ENCODE assay signal across 9 mouse cellular contexts in the genomic region with DNA sequence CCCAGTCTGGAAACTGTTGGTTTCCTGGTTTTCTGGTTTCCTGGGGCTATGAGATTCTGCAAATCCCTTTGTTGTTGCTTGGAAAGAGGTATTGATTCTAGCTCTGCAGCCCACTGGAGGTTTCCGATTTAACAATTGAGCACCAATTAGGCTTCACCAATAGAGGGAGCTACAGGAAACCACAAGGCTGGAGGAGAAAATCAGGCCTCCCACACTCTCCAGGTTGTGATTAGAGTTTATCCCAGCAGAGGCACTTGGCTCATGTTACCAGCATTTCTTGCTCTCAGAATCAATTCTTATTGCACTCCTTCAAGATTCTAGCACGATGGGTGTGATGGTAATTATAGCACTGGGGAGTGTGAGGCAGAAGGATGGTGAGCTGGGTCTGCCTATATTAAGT. TPM values are rescaled to one million over a fixed set of nuclear protein-coding genes. Genes with fewer than 3 reads are reported as not detected.
DNase-seq lines count a peak whose midpoint lies in the region; ATAC-seq and TF ChIP-seq lines count a peak whose summit lies in the region.
"Had no signal": no experiment of that assay in that cellular context is flagged by ENCODE, and none has a peak within 500 bp of the region (broad histone marks: within the 10 kb centered on the region; RNA-seq: fewer than 3 reads in every experiment).

No protein-coding gene starts in this region.

- H3K27ac ChIP-seq in liver, embryonic 14.5 days = no peak overlapping the region
- no peak overlapping the region for H3K27ac ChIP-seq in liver, embryonic 12.5 days
- H3K27ac ChIP-seq: embryonic facial prominence, embryonic 15.5 days had no signal

- no peaks in the 10 kb centered on the region for H3K9me3 ChIP-seq in liver, embryonic 14.5 days (ENCODE audit: control insufficient read depth, low read length)
- no peaks in the 10 kb centered on the region for H3K9me3 ChIP-seq in liver, embryonic 12.5 days (replicated peaks)
- H3K9me3 ChIP-seq: embryonic facial prominence, embryonic 15.5 days had no signal

- 26% methylated on average over 2 of the region's 2 CpGs for WGBS in liver, embryonic 14.5 days (ENCODE audit: insufficient replicate concordance)
- WGBS in liver, embryonic 12.5 days (ENCODE audit: insufficient replicate concordance) = 26% methylated on average over 2 of the region's 2 CpGs

- peak; percentile 23 for DNase-seq in cerebellum, adult 9-10 months
- no peak for DNase-seq in cerebellum, adult 9-11 months
- DNase-seq in liver, embryonic 14.5 days (ENCODE audit: low read depth in 3 of 3, low spot score in 3 of 3) = no peak
- DNase-seq in brain, adult 2 months (ENCODE audit: low read depth, low spot score) = peak; percentile 87
- DNase-seq in lung, postnatal 36 days = peak; percentile 46
- DNase-seq in adrenal gland, adult 2 months = no peak
- DNase-seq in spleen, adult 12 weeks (ENCODE audit: low spot score) = no peak

- no peaks in the 10 kb centered on the region for H3K36me3 ChIP-seq in liver, embryonic 14.5 days (replicated peaks; ENCODE audit: control insufficient read depth, insufficient read depth, low read depth)
- H3K36me3 ChIP-seq in liver, embryonic 12.5 days = no peaks in the 10 kb centered on the region
- H3K36me3 ChIP-seq: embryonic facial prominence, embryonic 15.5 days had no signal

- peak; percentile 46 for TF ChIP-seq CTCF in liver, embryonic 14.5 days (IDR thresholded peaks at IDR 0.05; ENCODE audit: low read depth)

- H3K9ac ChIP-seq in liver, embryonic 14.5 days (replicated peaks) = no peak overlapping the region
- no peak overlapping the region for H3K9ac ChIP-seq in liver, embryonic 12.5 days
- H3K9ac ChIP-seq: embryonic facial prominence, embryonic 15.5 days had no signal

- ATAC-seq in liver, embryonic 14.5 days (ENCODE audit: insufficient read depth) = no peak
- ATAC-seq in liver, embryonic 12.5 days = no peak

- no peaks in the 10 kb centered on the region for H3K4me1 ChIP-seq in liver, embryonic 14.5 days (replicated peaks; ENCODE audit: control insufficient read depth in 2 of 2, insufficient read depth in 2 of 2, low read length in 1 of 2)
- H3K4me1 ChIP-seq in liver, embryonic 12.5 days = no peaks in the 10 kb centered on the region
- H3K4me1 ChIP-seq: embryonic facial prominence, embryonic 15.5 days had no signal

- TF ChIP-seq EP300 in liver, embryonic 14.5 days (IDR thresholded peaks at IDR 0.05; ENCODE audit: low read depth) = no peak

- no peak overlapping the region for H3K4me3 ChIP-seq in liver, embryonic 14.5 days (ENCODE audit: insufficient read depth in 1 of 2, low read depth in 2 of 2, low read length in 2 of 2)
- no peak overlapping the region for H3K4me3 ChIP-seq in liver, embryonic 12.5 days
- H3K4me3 ChIP-seq: embryonic facial prominence, embryonic 15.5 days had no signal

- no peak overlapping the region for H3K4me2 ChIP-seq in liver, embryonic 14.5 days (ENCODE audit: low read depth)
- H3K4me2 ChIP-seq in liver, embryonic 12.5 days = no peak overlapping the region
- H3K4me2 ChIP-seq: embryonic facial prominence, embryonic 15.5 days had no signal

- no peaks in the 10 kb centered on the region for H3K27me3 ChIP-seq in liver, embryonic 14.5 days (ENCODE audit: control insufficient read depth, insufficient read depth, low read length)
- no peaks in the 10 kb centered on the region for H3K27me3 ChIP-seq in liver, embryonic 12.5 days (replicated peaks)
- H3K27me3 ChIP-seq: embryonic facial prominence, embryonic 15.5 days had no signal

RNA-seq across cellular contexts. Expression of a gene that starts 13.9 kb away (rescaled TPM):
- polyA plus RNA-seq in liver, embryonic 14.5 days (2012; rRNA removed) = 0.01 TPM in 2 replicates
- 0.09 TPM in 1 of 2 replicates, not detected in the other for polyA plus RNA-seq in liver, embryonic 14.5 days (2014; fragmentation: Nextera tagmentation; extraction: Ambion mirVana)
- 0.06 and 0.08 TPM in 2 replicates for polyA plus RNA-seq in liver, embryonic 12.5 days (2016; fragmentation: Nextera tagmentation; extraction: Ambion mirVana)
- total RNA-seq in adrenal gland, adult 2 months (2021) = 1 to 10 TPM; 1.3 TPM
- 0.77 and 0.78 TPM in 2 replicates for polyA plus RNA-seq in adrenal gland, adult 2 months (2012; rRNA removed)

RNA-seq across cellular contexts. Expression of a gene that starts 22.2 kb away (rescaled TPM):
- polyA plus RNA-seq in liver, embryonic 14.5 days (2012; rRNA removed) = 89.2 and 95.2 TPM in 2 replicates
- polyA plus RNA-seq in liver, embryonic 14.5 days (2014; fragmentation: Nextera tagmentation; extraction: Ambion mirVana) = 53.8 and 59.6 TPM in 2 replicates
- polyA plus RNA-seq in liver, embryonic 12.5 days (2016; fragmentation: Nextera tagmentation; extraction: Ambion mirVana) = 110 and 111 TPM in 2 replicates
- total RNA-seq in adrenal gland, adult 2 months (2021) = 100 to 1,000 TPM; 119 to 126 TPM
- 284 TPM in 2 replicates for polyA plus RNA-seq in adrenal gland, adult 2 months (2012; rRNA removed)

RNA-seq across cellular contexts. Expression of a gene that starts 37.0 kb away (rescaled TPM):
- 2.9 and 4.2 TPM in 2 replicates for polyA plus RNA-seq in liver, embryonic 14.5 days (2012; rRNA removed)
- polyA plus RNA-seq in liver, embryonic 14.5 days (2014; fragmentation: Nextera tagmentation; extraction: Ambion mirVana) = 5.1 and 5.4 TPM in 2 replicates
- 4.2 and 5.1 TPM in 2 replicates for polyA plus RNA-seq in liver, embryonic 12.5 days (2016; fragmentation: Nextera tagmentation; extraction: Ambion mirVana)
- total RNA-seq in adrenal gland, adult 2 months (2021) = 1 to 10 TPM in 1 of 2 experiments, under 1 TPM in 1; 0.58 to 2.5 TPM
- polyA plus RNA-seq in adrenal gland, adult 2 months (2012; rRNA removed) = 1.5 and 2.0 TPM in 2 replicates

Comparison
In these comparisons a context has a peak if more than half of its experiments do, and no peak if none do; other contexts are left out.
1. DNase-seq: peak in cerebellum, adult 9-10 months (single experiment), brain, adult 2 months (single experiment) and lung, postnatal 36 days (single experiment); none in cerebellum, adult 9-11 months (single experiment), liver, embryonic 14.5 days (0 of 3), adrenal gland, adult 2 months (single experiment) and spleen, adult 12 weeks (single experiment).